Mouse (Mus musculus): ENCODE results near the gene Ppp2r5e.

Gene Ppp2r5e

GRCm38 (mm10) chr12:75424817-75425216 is 171.2 kb downstream of the Ppp2r5e start:
- DNase-seq: no peak

- DNase-seq: no peak
Measured at GRCm38 (mm10) chr12:75424359-75424758, 171.7 kb downstream of the Ppp2r5e start.

GRCm38 (mm10) chr12:75416681-75417080 is 179.4 kb downstream of the Ppp2r5e start, which contains the start of gene Gphb5:
TSS of gene Gphb5 (minus strand) at chr12:75416781.
- no peak for DNase-seq

GRCm38 (mm10) chr12:75414991-75415390 is 181.1 kb downstream of the Ppp2r5e start:
- no peak for DNase-seq

- no peak for DNase-seq
Measured at GRCm38 (mm10) chr12:75412964-75413363, 183.1 kb downstream of the Ppp2r5e start.

Measured in kidney, adult 8-10 months (tissue).